Mouse (Mus musculus) heart, adult 2 months (tissue): ENCODE data around the gene Sms. TPM values are rescaled to one million over a fixed set of nuclear protein-coding genes. Genes with fewer than 3 reads are reported as not detected.

Source experiments
- DNase-seq, 2 experiments: peaks; one replicate each; pipeline ENCODE4 v3.0.0; 2021
- H3K27ac ChIP-seq: fragments of 200-600 bp; 2 replicates; pipeline ENCODE4 v1.8.1; 2022
- H3K27me3 ChIP-seq: fragments of 200-500 bp; 2 replicates; pipeline ENCODE4 v1.6.1; 2012; ENCODE audit warnings: mild to moderate bottlenecking, low read length, inconsistent platforms, mixed read lengths; ENCODE audit not compliant: control insufficient read depth, insufficient read depth
- H3K36me3 ChIP-seq: fragments of 200-500 bp; 2 replicates; pipeline ENCODE4 v1.6.1; 2012; ENCODE audit warnings: low read length, inconsistent platforms; ENCODE audit not compliant: control insufficient read depth, insufficient read depth
- H3K4me1 ChIP-seq: fragments of 200-500 bp; 2 replicates; pipeline ENCODE4 v1.6.1; 2011; ENCODE audit warnings: low read length; ENCODE audit not compliant: control insufficient read depth, insufficient read depth
- H3K4me3 ChIP-seq: fragments of 200-600 bp; 2 replicates; pipeline ENCODE4 v1.8.1; 2022
- H3K79me2 ChIP-seq: fragments of 200-500 bp; replicated peaks from 2 replicates; pipeline ENCODE4 v1.6.1; 2012; ENCODE audit warnings: mild to moderate bottlenecking, inconsistent platforms, low read length, moderate library complexity, mixed read lengths; ENCODE audit not compliant: control insufficient read depth, insufficient read depth
- H3K9ac ChIP-seq: fragments of 200-500 bp; 2 replicates; pipeline ENCODE4 v1.6.1; 2012; ENCODE audit warnings: low read depth, mild to moderate bottlenecking, control low read depth, inconsistent platforms, low read length, mixed read lengths
- CTCF ChIP-seq: fragments of 200-600 bp; IDR thresholded peaks from 2 replicates; pipeline ENCODE4 v1.8.1; 2022; ENCODE audit warnings: antibody characterized with exemption, mild to moderate bottlenecking, moderate library complexity
- EP300 ChIP-seq: fragments of 200-500 bp; IDR thresholded peaks from 2 replicates; pipeline ENCODE4 v1.6.1; 2011; ENCODE audit warnings: low read depth, low read length, control low read depth; ENCODE audit not compliant: insufficient read depth
- POLR2A ChIP-seq: fragments of 200-500 bp; IDR thresholded peaks from 2 replicates; pipeline ENCODE4 v1.6.1; 2011; ENCODE audit warnings: mild to moderate bottlenecking, low read depth, low read length, control low read depth; ENCODE audit not compliant: insufficient read depth
- WGBS: fragments of 180-500 bp; shearing (Covaris S2); methylation state at CpG from one replicate; pipeline ENCODE4 v1.1.7; 2018; 5-methylcytosine and 5-hydroxymethylcytosine counted together
- intact Hi-C: fragments of 180-260 bp; cut with DNase I; formaldehyde crosslinking; loops from one replicate; pipeline ENCODE4 v1.15.1; 2025
- long read RNA-seq: library from polyadenylated mRNA; stranded (forward); transcript quantifications from one replicate; pipeline ENCODE4 v2.0.0, GENCODE M21; 2021
- polyA plus RNA-seq: library from polyadenylated mRNA; depleted of rRNA; stranded (reverse); fragments of >200 nt; gene quantifications from 2 replicates; pipeline ENCODE4 v1.2.3, GENCODE M21; 2012; rRNA removed
- total RNA-seq, 2 experiments: library from RNA; stranded (reverse); gene quantifications; 2 replicates each; pipeline ENCODE4 v1.2.3; 2021

The Sms gene
- total RNA-seq (10 to 100 TPM; 41.4 to 56.7 TPM), polyA plus RNA-seq (18.3 and 23.7 TPM in 2 replicates)
- long read RNA-seq, transcript Sms-201 (11 exons, 3,717 nt): major isoform, 40 of 46 reads
- long read RNA-seq, partial matches to known transcripts: 1 of 46 reads
- long read RNA-seq, other reads (novel, unspliced or antisense): 3 of 46 reads

DNA sequence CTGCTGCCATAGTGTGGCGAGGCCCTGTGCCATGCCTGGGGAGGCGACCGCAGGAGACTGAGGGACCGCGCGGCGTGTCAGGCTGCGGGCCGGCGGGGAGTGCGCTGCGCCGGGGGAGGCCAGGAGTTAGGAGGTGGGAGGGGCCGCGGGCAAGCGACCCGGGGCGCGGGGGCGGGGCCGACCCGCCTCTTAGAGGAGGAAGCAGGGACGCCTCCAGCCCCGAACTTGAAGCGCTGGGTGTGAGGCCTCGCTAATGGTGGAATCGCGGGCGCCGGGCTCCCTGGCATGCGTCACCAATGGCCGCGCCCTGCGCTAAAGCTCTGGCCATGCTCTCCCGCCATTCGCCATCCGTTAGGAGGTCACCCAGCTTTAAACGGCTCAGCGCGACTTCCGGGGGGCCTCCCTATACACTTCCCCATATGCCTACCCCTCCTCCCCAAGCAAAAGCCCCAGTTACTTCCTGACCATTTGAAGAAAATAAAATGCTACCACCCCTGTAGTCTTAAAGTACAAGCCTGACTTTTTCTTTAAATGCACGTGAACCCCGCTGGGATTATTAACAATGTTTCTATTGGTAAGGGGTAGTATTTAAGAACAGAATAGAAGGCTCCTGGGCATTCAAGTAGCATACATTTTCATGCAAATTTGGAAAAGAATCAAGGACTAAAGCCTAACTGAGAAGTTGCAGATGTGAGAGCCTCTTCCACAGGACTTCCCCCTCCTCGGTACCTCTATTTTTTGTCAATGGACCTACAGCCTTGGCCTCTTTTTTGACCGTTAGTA, at the start of gene Sms:
Gene Sms (minus strand): TSS at position 344 of the 783 bp plus-strand sequence.
- H3K4me3 ChIP-seq: peak within 1 kb of the TSS; percentile 59
- no peaks in the 10 kb centered on the region for H3K79me2 ChIP-seq
- H3K4me1 ChIP-seq: peaks cover 2% of the 10 kb centered on the region; the same call in 1 of the 2 replicates
- no peaks in the 10 kb centered on the region for H3K36me3 ChIP-seq
- TF ChIP-seq CTCF (no peak), EP300 (no peak), POLR2A (no peak)
- no peaks in the 10 kb centered on the region for H3K27me3 ChIP-seq
- H3K9ac ChIP-seq: peak within 1 kb of the TSS; percentile 93
- WGBS: 32% methylated on average over 21 of the region's 45 CpGs
- intact Hi-C loops: loop anchor here (2.0 kb wide), 1 partner anchor 107 kb away; the partner anchor contains the start of gene Mbtps2
- peak; percentile 72 to 79 for DNase-seq
- H3K27ac ChIP-seq: peak within 1 kb of the TSS; percentile 52; the same call in 1 of the 2 replicates

DNA sequence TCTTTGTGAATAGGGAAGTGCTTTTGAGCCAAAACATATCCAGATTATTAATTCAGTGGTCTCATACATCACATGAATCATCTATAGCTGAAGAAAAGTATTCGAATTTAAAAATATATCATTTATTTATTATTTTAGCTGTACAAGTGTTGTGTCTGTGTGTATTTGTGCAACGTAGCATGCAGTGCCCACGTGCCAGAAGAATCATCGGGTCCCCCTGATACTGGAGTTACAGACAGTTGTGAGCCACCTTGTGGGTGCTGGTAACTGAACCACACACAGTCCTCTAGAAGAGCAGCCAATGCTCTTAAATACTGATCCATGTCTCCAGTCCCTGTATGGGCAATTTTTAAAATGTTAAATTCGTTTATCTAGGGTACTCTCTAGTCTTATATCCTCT, 14.3 kb upstream of the Sms start:
- H3K4me3 ChIP-seq: no peak overlapping the region
- intact Hi-C loops: no loop called here
- TF ChIP-seq EP300: no peak
- H3K9ac ChIP-seq: no peak overlapping the region
- no peaks in the 10 kb centered on the region for H3K4me1 ChIP-seq
- H3K27me3 ChIP-seq: no peaks in the 10 kb centered on the region
- 41% methylated on average over 5 of the region's 5 CpGs for WGBS
- no peak overlapping the region for H3K27ac ChIP-seq
- no peaks in the 10 kb centered on the region for H3K79me2 ChIP-seq
- DNase-seq: no peak
- no peaks in the 10 kb centered on the region for H3K36me3 ChIP-seq

DNA sequence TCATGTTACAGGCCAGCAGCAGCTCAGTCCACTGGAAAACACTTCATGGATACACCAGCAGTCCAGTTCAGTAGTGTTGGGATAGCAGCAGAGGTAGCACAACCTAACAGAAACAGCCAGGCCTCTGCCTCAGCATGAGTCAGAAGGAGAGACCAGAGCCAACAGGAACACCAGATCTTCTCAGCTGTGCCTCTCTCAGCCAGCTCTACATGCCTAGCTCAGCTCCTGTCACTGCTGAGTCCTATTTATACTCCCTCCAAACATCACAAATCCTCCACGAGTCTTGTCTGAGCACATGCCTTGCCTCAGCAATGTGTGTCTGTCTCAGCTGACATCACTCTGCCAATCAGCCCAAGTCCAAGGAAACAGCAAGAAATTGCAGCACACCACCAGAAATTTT, 12.4 kb upstream of the Sms start:
- DNase-seq: no peak
- WGBS: 50% methylated on average over 1 of the region's 1 CpGs
- no peak overlapping the region for H3K4me3 ChIP-seq

DNA sequence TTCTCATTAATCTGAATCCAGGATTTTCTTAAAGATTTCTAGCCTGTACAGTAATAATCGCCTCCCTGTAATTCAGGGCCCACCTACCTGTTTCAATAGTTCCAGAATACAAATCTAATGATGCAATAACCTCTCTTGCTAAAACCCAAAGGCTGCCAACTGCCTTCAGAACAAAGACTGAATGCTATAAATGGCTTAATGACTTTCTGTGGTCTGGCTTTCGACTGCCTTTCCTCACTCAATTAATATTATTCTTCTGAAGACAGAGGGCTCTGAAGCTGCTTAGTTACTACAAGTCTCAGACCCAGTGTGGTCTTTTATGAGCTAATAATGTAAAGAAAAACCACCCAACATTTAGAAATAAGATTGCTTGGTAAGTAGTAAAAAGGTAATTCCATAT, 9.8 kb upstream of the Sms start:
- 63% methylated on average over 2 of the region's 2 CpGs for WGBS
- no peaks in the 10 kb centered on the region for H3K79me2 ChIP-seq
- no peak overlapping the region for H3K9ac ChIP-seq
- H3K36me3 ChIP-seq: no peaks in the 10 kb centered on the region
- no peak for TF ChIP-seq EP300
- no peak for TF ChIP-seq CTCF
- no peak for TF ChIP-seq POLR2A
- H3K27ac ChIP-seq: no peak overlapping the region
- no peak for DNase-seq
- H3K27me3 ChIP-seq: no peaks in the 10 kb centered on the region
- intact Hi-C loops: no loop called here
- no peaks in the 10 kb centered on the region for H3K4me1 ChIP-seq
- H3K4me3 ChIP-seq: no peak overlapping the region

More for the DNA sequence above, 12.4 kb upstream of the Sms start:
- Histone ChIP-seq H3K9ac (no peak overlapping the region), H3K36me3 (no peaks in the 10 kb centered on the region), H3K27ac (no peak overlapping the region), H3K4me1 (no peaks in the 10 kb centered on the region), H3K27me3 (no peaks in the 10 kb centered on the region), H3K79me2 (no peaks in the 10 kb centered on the region)
- TF ChIP-seq POLR2A (no peak), EP300 (no peak), CTCF (no peak)
- intact Hi-C loops: no loop called here

DNA sequence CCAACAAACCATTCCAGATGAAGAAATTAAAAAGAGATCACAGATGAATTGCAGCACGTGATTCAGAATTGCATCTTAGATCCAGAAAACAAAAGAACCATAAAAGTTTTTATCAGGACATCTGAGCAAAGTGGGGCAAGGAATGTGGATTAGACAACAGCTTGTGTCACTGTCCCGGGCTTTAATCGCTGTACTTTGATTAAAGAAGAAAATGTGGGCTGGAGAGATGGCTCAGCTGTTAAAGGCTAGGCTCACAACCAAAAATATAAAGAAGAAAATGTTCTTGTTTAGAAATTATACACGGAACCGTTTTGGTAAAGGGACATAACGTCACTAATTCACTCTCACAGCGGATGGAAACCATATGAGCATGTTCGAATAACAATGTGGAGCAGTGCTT, 7.9 kb upstream of the Sms start:
- no peaks in the 10 kb centered on the region for H3K4me1 ChIP-seq
- WGBS: 76% methylated on average over 8 of the region's 8 CpGs

DNA sequence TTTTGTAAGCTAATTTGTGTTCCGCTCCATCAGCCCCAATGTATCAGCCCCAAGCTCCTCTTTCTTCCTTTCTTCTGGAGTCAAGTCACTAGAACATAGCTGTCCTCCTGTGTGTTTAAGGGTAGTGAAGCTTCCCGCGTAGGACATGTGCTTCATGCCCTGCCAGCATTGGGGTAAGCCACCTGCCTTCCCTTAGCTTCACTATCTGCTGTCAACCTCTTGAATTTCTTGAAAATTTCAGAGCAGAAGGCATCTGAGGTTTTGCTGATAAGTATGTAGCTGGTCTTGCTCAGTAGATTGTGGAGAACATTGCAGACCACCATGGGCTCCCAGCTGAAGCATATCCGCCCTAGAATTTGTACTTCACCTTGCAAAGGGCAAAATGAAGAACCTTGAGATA, 1.1 kb upstream of the Sms start:
- H3K27me3 ChIP-seq: no peaks in the 10 kb centered on the region
- intact Hi-C loops: loop anchor here (2.0 kb wide), 1 partner anchor 106 kb away; the partner anchor contains the start of gene Mbtps2
- H3K27ac ChIP-seq: no peak overlapping the region
- H3K36me3 ChIP-seq: no peaks in the 10 kb centered on the region
- no peak for DNase-seq
- H3K4me1 ChIP-seq: peaks cover 2% of the 10 kb centered on the region; the same call in 1 of the 2 replicates
- H3K79me2 ChIP-seq: no peaks in the 10 kb centered on the region
- H3K4me3 ChIP-seq: no peak overlapping the region
- TF ChIP-seq EP300 (no peak), POLR2A (no peak), CTCF (no peak)
- no peak overlapping the region for H3K9ac ChIP-seq
- WGBS: 87% methylated on average over 4 of the region's 4 CpGs

More for the DNA sequence above, 7.9 kb upstream of the Sms start:
- no peaks in the 10 kb centered on the region for H3K36me3 ChIP-seq
- TF ChIP-seq EP300 (no peak), POLR2A (no peak), CTCF (no peak)
- no peak overlapping the region for H3K9ac ChIP-seq
- intact Hi-C loops: no loop called here
- DNase-seq: no peak
- H3K27me3 ChIP-seq: no peaks in the 10 kb centered on the region
- no peaks in the 10 kb centered on the region for H3K79me2 ChIP-seq
- H3K4me3 ChIP-seq: no peak overlapping the region
- no peak overlapping the region for H3K27ac ChIP-seq
